Mouse (Mus musculus): ENCODE measurements around the gene Itga1.

Gene Itga1

GRCm38 (mm10) chr13:115101355-115102191, at the start of gene Itga1, which contains the start of gene Gm49395:
Gene Itga1, minus strand, starts transcription at chr13:115101964.
Gene Gm49395, minus strand, starts transcription at chr13:115101921.
- no peak for DNase-seq (ENCODE audit: low read depth in 2 of 2, low spot score in 2 of 2)

GRCm38 (mm10) chr13:115150602-115151001, 48.8 kb upstream of the Itga1 start:
- no peak for DNase-seq (ENCODE audit: low read depth in 2 of 2, low spot score in 2 of 2)

GRCm38 (mm10) chr13:115149849-115150248, 48.1 kb upstream of the Itga1 start:
- no peak for DNase-seq (ENCODE audit: low read depth in 2 of 2, low spot score in 2 of 2)

GRCm38 (mm10) chr13:115143575-115143974, 41.8 kb upstream of the Itga1 start:
- DNase-seq (ENCODE audit: low read depth in 2 of 2, low spot score in 2 of 2) = no peak

GRCm38 (mm10) chr13:115142066-115142465, 40.3 kb upstream of the Itga1 start:
- DNase-seq (ENCODE audit: low read depth in 2 of 2, low spot score in 2 of 2) = no peak

- no peak for DNase-seq (ENCODE audit: low read depth in 2 of 2, low spot score in 2 of 2)
Measured at GRCm38 (mm10) chr13:115138513-115138912, 36.7 kb upstream of the Itga1 start.

DNA sequence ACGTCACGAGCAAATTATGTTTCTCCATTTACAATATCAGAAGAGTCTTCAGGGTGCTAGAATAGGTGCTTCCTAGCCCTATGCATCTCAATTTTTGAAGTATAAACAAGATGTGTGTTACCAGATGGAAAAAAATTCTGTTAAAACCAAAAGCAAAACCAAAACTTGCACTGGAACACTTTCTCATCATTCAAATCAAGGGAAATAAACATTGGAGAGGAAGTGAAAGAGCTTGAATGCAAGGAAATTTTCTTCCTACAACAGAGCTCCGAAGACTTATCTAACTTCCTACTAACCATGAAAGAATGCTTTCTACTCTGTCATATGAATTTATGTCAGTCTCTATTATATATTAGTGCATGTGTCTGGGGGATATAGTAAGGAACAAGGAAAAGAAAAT, 35.0 kb upstream of the Itga1 start:
- no peak for DNase-seq (ENCODE audit: low read depth in 2 of 2, low spot score in 2 of 2)

- DNase-seq (ENCODE audit: low read depth in 2 of 2, low spot score in 2 of 2) = no peak
Measured at GRCm38 (mm10) chr13:115132435-115132834, 30.7 kb upstream of the Itga1 start.

DNA sequence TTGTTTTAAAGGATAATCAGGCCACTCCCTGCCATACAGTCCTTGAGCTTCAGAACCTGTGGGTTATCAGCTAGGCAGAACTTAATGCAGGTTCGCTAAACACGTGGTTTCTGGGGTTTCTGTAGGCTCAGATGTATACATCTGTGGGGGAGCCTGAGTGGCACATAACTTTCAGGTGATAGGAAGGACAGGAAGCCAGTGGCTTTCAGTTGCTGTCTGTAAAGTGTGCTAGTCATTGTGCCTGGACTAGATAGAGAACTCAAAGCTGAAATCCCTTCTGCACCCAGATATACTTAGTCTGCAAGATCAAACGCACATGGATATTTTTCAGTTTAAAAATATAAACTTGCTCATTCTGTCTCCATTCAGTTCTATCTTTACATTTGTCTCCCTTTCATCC, 29.6 kb upstream of the Itga1 start:
- DNase-seq (ENCODE audit: low read depth in 2 of 2, low spot score in 2 of 2) = no peak

DNA sequence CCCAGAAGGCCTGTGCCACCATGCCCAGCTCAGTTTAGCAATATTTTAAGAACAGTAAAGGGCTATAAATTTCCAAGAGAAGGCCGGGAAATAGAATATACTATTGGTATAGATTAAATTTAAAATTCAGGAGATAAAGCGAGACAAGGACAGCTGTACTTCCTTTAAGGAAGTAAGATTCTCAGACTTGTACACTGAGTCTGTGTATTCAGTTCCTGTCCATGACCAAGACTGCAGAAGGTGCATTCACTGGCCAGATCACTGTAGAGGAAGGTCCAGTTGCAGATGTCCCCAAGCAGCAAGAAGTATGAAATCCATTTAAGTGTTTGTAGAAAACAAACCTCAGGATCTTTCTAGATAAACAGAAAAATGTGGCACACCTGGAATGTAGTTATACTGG, 28.3 kb upstream of the Itga1 start:
- no peak for DNase-seq (ENCODE audit: low read depth in 2 of 2, low spot score in 2 of 2)

DNA sequence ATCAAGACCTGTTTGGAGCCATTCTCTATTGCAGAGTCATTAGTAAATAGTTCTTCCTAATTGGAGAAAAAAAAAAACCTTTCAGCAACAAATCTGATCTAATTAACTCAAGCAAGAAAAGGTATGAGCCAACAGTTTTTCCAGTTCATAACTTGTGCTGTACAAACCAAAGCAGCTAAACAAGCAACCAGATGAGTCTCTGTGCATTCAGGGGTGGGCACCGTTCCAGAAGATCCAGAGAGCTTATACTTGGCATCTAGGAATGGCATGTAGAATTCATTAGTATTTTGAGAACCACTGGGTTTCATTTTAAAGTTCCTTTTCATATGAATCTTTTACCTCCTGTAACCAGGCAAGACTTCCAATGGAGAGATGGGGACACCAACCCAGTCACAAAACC, 26.1 kb upstream of the Itga1 start:
- DNase-seq (ENCODE audit: low read depth in 2 of 2, low spot score in 2 of 2) = no peak

- DNase-seq (ENCODE audit: low read depth in 2 of 2, low spot score in 2 of 2) = no peak
Measured at GRCm38 (mm10) chr13:115126534-115126933, 24.8 kb upstream of the Itga1 start.

GRCm38 (mm10) chr13:115125130-115125529, 23.4 kb upstream of the Itga1 start:
- DNase-seq (ENCODE audit: low read depth in 2 of 2, low spot score in 2 of 2) = no peak

- no peak for DNase-seq (ENCODE audit: low read depth in 2 of 2, low spot score in 2 of 2)
Measured at GRCm38 (mm10) chr13:115124521-115124920, 22.8 kb upstream of the Itga1 start.

DNA sequence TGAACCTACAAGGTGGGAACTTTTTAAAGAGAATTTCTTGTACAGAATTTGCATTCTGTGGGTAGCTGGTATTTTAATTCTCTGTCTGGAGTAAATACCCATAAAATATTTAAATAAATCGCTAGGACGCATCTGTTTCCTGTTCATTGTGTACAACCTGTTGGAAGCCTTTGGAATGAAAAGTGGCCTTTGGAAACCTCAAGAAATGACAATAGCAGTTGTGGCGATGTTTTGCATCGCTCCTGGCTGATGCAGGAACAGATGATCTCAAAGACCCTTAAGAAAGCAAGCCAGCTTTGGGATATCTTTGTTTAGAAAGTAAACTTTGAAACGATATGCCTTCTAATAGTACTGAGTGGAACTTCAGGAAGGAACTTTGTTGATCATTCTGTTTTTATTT, 17.0 kb upstream of the Itga1 start:
- DNase-seq (ENCODE audit: low read depth in 2 of 2, low spot score in 2 of 2) = no peak

DNA sequence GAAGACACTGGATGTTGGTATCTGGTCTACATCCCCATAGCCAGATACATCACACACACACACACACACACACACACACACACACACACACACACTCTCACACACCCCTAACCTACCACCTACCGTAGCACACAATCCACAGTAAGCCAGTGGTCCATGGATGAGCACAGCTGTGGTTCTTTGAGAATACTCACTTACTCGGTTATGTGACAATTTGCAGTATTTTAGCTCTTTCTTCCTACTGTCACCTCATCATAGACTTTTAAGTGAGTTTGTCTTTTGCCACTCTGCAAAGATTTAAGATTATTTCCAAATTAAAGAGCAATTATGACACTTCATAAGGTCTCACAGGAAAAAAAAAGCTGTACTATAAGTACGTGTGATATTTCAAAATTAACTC, 16.4 kb upstream of the Itga1 start:
- no peak for DNase-seq (ENCODE audit: low read depth in 2 of 2, low spot score in 2 of 2)

DNA sequence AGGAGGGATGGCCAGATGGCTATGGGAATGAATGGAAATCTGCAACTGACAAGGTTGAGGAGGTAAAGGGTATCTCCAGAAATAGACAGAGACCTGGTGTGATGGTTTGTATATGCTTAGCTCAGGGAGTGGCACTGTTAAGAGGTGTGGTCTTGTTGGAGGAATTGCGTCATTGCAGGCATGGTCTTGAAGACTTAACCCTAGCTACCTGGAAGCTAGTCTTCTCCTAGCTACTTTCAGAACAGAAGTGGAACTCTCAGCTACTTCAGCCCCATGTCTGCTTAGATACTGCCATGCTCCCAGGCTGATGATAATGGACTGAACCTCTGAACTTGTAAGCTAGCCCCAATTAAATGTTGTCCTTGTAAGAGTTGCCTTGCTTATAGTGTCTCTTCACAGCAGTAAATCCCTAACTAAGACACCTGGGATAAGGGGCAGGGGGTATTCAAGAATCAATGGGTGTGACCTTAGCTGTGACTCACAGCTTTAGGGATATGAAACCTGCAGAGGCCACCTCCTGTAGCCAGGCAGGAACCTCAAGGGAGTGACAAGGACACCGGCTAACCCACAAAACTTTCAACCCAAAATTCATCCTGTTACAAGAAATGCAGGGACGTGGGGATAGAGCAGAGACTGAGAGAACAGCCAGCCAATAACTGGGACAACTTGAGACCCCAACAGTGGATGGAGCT, 15.3 kb upstream of the Itga1 start:
- no peak for DNase-seq (ENCODE audit: low read depth in 2 of 2, low spot score in 2 of 2)

GRCm38 (mm10) chr13:115109628-115110027, 7.9 kb upstream of the Itga1 start:
- no peak for DNase-seq (ENCODE audit: low read depth in 2 of 2, low spot score in 2 of 2)

DNA sequence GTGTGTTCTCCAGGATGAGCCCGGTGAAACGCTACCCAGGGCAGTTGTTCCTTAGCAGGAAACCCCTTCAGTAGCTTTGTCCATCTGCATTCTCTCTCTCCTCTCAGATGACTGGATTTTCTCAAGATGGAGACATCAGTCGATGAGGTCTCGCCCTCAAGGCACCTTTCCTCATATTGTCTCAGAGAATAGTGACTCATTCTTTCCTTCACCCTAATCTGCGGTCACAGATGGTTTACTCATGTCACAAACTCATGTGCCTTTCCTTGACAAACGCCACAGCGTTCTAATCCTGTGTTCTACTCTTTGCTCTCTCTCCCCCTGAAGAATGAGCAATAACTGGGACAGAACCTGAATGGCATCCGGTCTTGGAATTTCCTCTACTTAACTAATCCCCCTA, 5.7 kb upstream of the Itga1 start:
- DNase-seq (ENCODE audit: low read depth in 2 of 2, low spot score in 2 of 2) = no peak

DNA sequence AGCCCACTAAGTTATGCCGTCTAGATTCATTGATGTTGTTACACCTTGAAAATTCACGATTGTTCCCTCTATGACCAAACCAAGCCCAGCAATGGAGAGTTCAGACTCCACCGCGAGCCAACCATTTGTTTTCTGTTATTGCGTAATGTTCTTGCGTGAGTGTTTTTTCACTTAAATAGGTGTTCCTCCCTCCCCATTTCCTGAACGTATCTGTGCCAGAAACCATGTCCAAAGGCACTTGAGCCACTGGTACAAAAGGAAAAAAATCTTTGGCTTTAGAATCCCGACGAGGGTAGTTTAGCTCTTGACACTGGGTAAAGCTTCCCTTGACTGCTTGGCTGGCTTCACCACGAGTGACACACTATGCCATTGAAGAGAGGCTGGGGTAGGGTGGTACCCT, 4.4 kb upstream of the Itga1 start:
- no peak for DNase-seq (ENCODE audit: low read depth in 2 of 2, low spot score in 2 of 2)

- no peak for DNase-seq (ENCODE audit: low read depth in 2 of 2, low spot score in 2 of 2)
Measured at GRCm38 (mm10) chr13:115102754-115103153, 990 bp upstream of the Itga1 start.

DNA sequence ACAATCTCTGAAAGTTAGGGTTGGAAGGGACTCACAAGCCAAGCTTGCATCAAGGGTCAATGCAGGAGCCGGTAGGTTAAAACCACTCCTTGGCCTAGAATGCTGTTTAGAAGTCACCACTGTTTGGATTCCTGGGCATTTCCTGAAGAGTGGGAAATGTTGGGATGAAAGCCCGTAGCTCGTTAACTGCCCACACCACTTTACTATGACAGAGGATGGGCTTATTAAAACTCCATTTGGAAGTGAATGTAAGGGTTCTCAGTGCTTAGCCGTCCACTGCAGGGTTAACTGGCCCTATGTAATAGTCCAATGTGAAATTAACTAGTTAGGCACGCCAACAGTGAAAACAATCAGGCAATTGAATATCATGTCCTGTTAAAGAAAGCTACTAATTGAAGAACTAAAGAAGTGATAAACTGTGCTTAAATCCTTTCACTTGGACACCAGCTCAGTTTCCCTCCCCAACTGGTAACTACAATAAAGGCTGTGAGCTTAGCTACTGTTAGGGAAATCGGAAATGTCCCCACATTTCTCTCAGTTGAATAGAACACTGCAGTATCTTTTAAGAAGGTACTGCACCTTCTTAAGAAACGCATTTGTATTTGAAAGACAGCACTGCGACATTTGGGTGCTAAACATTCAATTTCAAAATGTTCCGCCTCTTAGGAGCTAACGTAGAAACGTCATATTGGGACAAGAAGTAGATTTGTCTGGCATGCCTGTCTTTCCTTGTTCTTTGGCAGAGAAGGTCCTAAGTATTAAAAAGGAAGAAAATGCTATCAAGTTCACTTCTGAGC, 1.2 kb downstream of the Itga1 start:
- DNase-seq (ENCODE audit: low read depth in 2 of 2, low spot score in 2 of 2) = no peak
